Mouse (Mus musculus): Measurements from ENCODE around the gene 9930104L06Rik. TPM values are rescaled to one million over a fixed set of nuclear protein-coding genes. Genes with fewer than 3 reads are reported as not detected.

The 9930104L06Rik gene
- polyA plus RNA-seq, 1 experiment from 2014 or later, result 13.1 TPM

DNA sequence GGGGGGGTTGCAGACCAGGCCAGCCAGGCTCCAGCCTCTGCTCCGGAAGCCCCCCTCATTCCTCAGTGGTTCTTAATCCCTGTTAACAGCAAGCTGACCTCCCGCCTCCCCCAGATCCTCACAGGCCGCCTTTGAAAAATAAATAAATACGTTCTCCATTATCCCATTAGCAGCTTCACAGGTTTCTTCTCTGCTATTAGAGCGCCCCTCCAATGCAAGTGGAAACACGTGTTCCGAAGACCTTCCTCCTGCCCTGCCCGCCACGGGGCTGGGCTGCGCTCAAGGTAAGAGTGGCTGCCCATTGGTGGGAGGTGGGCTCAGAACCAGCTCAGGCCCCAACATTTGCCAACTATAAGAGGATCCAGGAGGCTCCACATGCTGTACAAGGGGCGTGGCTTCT, 25.7 kb downstream of the 9930104L06Rik start:
- no peak for ATAC-seq (ENCODE audit: borderline replicate concordance, extremely low read depth, low FRiP score, low TSS enrichment)
- 21% methylated on average over 11 of the region's 11 CpGs for WGBS

DNA sequence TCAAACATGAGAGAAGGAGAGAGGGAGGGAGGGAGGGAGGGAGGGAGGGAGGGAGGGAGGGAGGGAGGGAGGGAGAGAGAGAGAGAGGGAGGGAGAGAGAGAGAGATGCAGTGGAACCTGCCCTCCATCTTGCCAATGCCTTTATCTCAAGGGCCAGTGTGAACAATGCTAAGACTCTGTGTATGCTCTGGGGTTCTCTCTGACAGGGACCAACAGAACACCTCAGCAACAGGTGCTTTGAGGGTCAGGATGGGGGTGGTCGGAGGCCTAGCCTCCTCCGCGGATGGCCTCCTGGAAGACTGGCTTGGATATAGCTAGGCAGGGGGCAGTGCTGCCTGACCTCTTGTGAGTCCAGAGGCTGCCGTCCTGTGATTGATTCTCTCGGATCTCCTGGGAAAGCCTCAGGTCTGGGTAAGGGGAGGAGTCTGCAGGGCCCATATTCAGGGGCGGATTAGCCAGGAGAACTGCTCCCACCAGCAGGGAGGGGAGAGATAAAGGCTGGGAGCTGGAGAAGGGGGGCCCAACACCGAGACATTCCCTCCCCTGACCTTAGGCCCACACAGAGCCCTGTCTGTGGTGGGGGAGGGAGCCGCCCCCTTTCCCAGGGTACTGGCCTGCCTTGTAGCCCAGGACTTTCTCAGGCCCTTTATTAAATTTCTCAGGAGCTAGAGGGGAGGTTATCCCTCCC, 28.2 kb downstream of the 9930104L06Rik start:
- no peak overlapping the region for H3K4me2 ChIP-seq
- no peak for ATAC-seq (ENCODE audit: borderline replicate concordance, extremely low read depth, low FRiP score, low TSS enrichment)
- no peaks in the 10 kb centered on the region for H3K36me3 ChIP-seq
- no peaks in the 10 kb centered on the region for H3K4me1 ChIP-seq
- H3K27ac ChIP-seq, result no peak overlapping the region
- H3K4me3 ChIP-seq, result no peak overlapping the region
- no peaks in the 10 kb centered on the region for H3K9me3 ChIP-seq
- no peak overlapping the region for H3K9ac ChIP-seq
- peaks cover 4% of the 10 kb centered on the region; the same call in 1 of the 2 replicates for H3K27me3 ChIP-seq
- 21% methylated on average over 8 of the region's 8 CpGs for WGBS

More for the DNA sequence above, 25.7 kb downstream of the 9930104L06Rik start:
- Histone ChIP-seq H3K27ac (no peak overlapping the region), H3K27me3 (peaks cover 4% of the 10 kb centered on the region; the same call in 1 of the 2 replicates), H3K4me1 (no peaks in the 10 kb centered on the region; the same call in 1 of the 2 replicates), H3K9me3 (no peaks in the 10 kb centered on the region), H3K4me2 (no peak overlapping the region), H3K4me3 (no peak overlapping the region), H3K9ac (no peak overlapping the region), H3K36me3 (no peaks in the 10 kb centered on the region)

- no peak for ATAC-seq (ENCODE audit: borderline replicate concordance, extremely low read depth, low FRiP score, low TSS enrichment)
These were observed 31.9 kb downstream of the 9930104L06Rik start for GRCm38 (mm10) chr4:124968711-124969110.

GRCm38 (mm10) chr4:124969219-124969848, 32.5 kb downstream of the 9930104L06Rik start:
- Histone ChIP-seq H3K9ac (no peak overlapping the region), H3K9me3 (no peaks in the 10 kb centered on the region), H3K4me2 (no peak overlapping the region), H3K27ac (no peak overlapping the region), H3K36me3 (no peaks in the 10 kb centered on the region), H3K4me3 (no peak overlapping the region), H3K27me3 (peaks cover 4% of the 10 kb centered on the region; the same call in 1 of the 2 replicates), H3K4me1 (no peaks in the 10 kb centered on the region)
- WGBS, result 79% methylated on average over 7 of the region's 7 CpGs
- no peak for ATAC-seq (ENCODE audit: borderline replicate concordance, extremely low read depth, low FRiP score, low TSS enrichment)

More at GRCm38 (mm10) chr4:124968711-124969110, 31.9 kb downstream of the 9930104L06Rik start:
- H3K36me3 ChIP-seq, result no peaks in the 10 kb centered on the region
- 66% methylated on average over 6 of the region's 6 CpGs for WGBS
- H3K27ac ChIP-seq, result no peak overlapping the region
- H3K4me3 ChIP-seq, result no peak overlapping the region
- H3K9me3 ChIP-seq, result no peaks in the 10 kb centered on the region
- no peak overlapping the region for H3K4me2 ChIP-seq
- no peak overlapping the region for H3K9ac ChIP-seq
- no peaks in the 10 kb centered on the region for H3K4me1 ChIP-seq
- H3K27me3 ChIP-seq, result peaks cover 4% of the 10 kb centered on the region; the same call in 1 of the 2 replicates

GRCm38 (mm10) chr4:124970194-124970593, 33.3 kb downstream of the 9930104L06Rik start:
- H3K9me3 ChIP-seq, result no peaks in the 10 kb centered on the region
- no peak overlapping the region for H3K27ac ChIP-seq
- H3K4me2 ChIP-seq, result no peak overlapping the region
- no peak overlapping the region for H3K4me3 ChIP-seq
- peaks cover 4% of the 10 kb centered on the region; the same call in 1 of the 2 replicates for H3K27me3 ChIP-seq
- no peak for ATAC-seq (ENCODE audit: borderline replicate concordance, extremely low read depth, low FRiP score, low TSS enrichment)
- H3K36me3 ChIP-seq, result no peaks in the 10 kb centered on the region
- 59% methylated on average over 11 of the region's 11 CpGs for WGBS
- H3K4me1 ChIP-seq, result no peaks in the 10 kb centered on the region
- no peak overlapping the region for H3K9ac ChIP-seq

GRCm38 (mm10) chr4:124970677-124971076, 33.8 kb downstream of the 9930104L06Rik start:
- peaks cover 4% of the 10 kb centered on the region; the same call in 1 of the 2 replicates for H3K27me3 ChIP-seq
- WGBS, result 33% methylated on average over 5 of the region's 5 CpGs

DNA sequence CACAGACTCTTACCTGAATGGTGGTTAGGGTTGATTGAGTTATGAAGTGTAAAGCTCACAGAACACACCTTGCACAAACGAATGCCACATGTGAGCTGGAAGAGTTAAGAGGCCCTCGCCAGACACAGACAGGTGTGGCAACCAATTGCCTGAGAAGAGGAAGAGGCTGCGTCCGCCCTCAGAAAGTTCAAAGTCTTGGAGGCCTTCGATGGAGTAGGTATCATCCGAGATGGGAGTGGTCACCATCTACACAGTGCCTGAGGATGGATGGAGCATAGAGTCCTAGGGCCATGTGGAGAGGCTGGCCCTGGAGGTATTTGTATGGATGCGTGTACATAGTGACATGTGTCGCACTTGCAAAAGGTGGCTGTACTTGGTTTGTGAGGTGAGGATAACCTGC, 34.2 kb downstream of the 9930104L06Rik start:
- Histone ChIP-seq H3K36me3 (no peaks in the 10 kb centered on the region), H3K27ac (no peak overlapping the region), H3K9me3 (no peaks in the 10 kb centered on the region), H3K4me3 (no peak overlapping the region), H3K27me3 (peaks cover 4% of the 10 kb centered on the region; the same call in 1 of the 2 replicates), H3K4me2 (no peak overlapping the region), H3K4me1 (no peaks in the 10 kb centered on the region), H3K9ac (no peak overlapping the region)
- WGBS, result 70% methylated on average over 8 of the region's 8 CpGs
- no peak for ATAC-seq (ENCODE audit: borderline replicate concordance, extremely low read depth, low FRiP score, low TSS enrichment)

More at GRCm38 (mm10) chr4:124970677-124971076, 33.8 kb downstream of the 9930104L06Rik start:
- Histone ChIP-seq H3K9me3 (no peaks in the 10 kb centered on the region), H3K27ac (no peak overlapping the region), H3K4me1 (no peaks in the 10 kb centered on the region), H3K9ac (no peak overlapping the region), H3K36me3 (no peaks in the 10 kb centered on the region), H3K4me2 (no peak overlapping the region), H3K4me3 (no peak overlapping the region)
- no peak for ATAC-seq (ENCODE audit: borderline replicate concordance, extremely low read depth, low FRiP score, low TSS enrichment)

DNA sequence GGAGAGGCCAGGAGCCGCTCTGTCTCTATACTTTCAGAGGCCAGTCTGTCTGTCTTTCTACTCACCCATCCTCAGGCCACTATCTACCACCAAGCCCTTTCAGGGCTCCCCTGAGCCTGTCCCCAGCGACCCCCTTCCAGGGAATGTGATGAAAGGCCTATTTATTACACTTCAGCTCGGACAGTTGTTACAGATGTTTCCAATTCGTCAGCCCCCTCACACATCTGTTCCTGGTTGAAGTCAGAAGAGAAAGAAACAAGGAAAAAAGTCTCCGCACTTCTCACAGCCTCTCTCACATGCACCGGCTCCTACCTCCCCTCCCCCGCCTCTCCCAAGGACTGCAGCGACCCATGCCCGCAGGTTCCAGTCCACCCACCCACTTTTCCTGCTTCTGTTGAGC, 35.5 kb downstream of the 9930104L06Rik start:
- Histone ChIP-seq H3K4me2 (no peak overlapping the region), H3K9me3 (no peaks in the 10 kb centered on the region), H3K27me3 (peaks cover 4% of the 10 kb centered on the region; the same call in 1 of the 2 replicates), H3K36me3 (no peaks in the 10 kb centered on the region), H3K27ac (no peak overlapping the region), H3K9ac (no peak overlapping the region), H3K4me1 (no peaks in the 10 kb centered on the region), H3K4me3 (no peak overlapping the region)
- ATAC-seq (ENCODE audit: borderline replicate concordance, extremely low read depth, low FRiP score, low TSS enrichment), result no peak
- WGBS, result 30% methylated on average over 9 of the region's 9 CpGs

- H3K4me2 ChIP-seq, result no peak overlapping the region
- H3K9ac ChIP-seq, result no peak overlapping the region
- H3K9me3 ChIP-seq, result no peaks in the 10 kb centered on the region
- no peak for ATAC-seq (ENCODE audit: borderline replicate concordance, extremely low read depth, low FRiP score, low TSS enrichment)
- H3K27me3 ChIP-seq, result peaks cover 4% of the 10 kb centered on the region; the same call in 1 of the 2 replicates
- no peak overlapping the region for H3K27ac ChIP-seq
- 74% methylated on average over 2 of the region's 2 CpGs for WGBS
- H3K36me3 ChIP-seq, result no peaks in the 10 kb centered on the region
- H3K4me1 ChIP-seq, result no peaks in the 10 kb centered on the region
- no peak overlapping the region for H3K4me3 ChIP-seq
These were observed 36.4 kb downstream of the 9930104L06Rik start for GRCm38 (mm10) chr4:124973296-124973695.

GRCm38 (mm10) chr4:124978201-124978600, 41.4 kb downstream of the 9930104L06Rik start:
- peaks cover 7% of the 10 kb centered on the region; the same call in 1 of the 2 replicates for H3K27me3 ChIP-seq
- no peaks in the 10 kb centered on the region for H3K36me3 ChIP-seq
- H3K4me2 ChIP-seq, result no peak overlapping the region
- H3K4me1 ChIP-seq, result no peaks in the 10 kb centered on the region
- H3K4me3 ChIP-seq, result no peak overlapping the region
- no peaks in the 10 kb centered on the region for H3K9me3 ChIP-seq
- ATAC-seq (ENCODE audit: borderline replicate concordance, extremely low read depth, low FRiP score, low TSS enrichment), result no peak
- H3K9ac ChIP-seq, result no peak overlapping the region
- no peak overlapping the region for H3K27ac ChIP-seq
- 29% methylated on average over 5 of the region's 5 CpGs for WGBS

DNA sequence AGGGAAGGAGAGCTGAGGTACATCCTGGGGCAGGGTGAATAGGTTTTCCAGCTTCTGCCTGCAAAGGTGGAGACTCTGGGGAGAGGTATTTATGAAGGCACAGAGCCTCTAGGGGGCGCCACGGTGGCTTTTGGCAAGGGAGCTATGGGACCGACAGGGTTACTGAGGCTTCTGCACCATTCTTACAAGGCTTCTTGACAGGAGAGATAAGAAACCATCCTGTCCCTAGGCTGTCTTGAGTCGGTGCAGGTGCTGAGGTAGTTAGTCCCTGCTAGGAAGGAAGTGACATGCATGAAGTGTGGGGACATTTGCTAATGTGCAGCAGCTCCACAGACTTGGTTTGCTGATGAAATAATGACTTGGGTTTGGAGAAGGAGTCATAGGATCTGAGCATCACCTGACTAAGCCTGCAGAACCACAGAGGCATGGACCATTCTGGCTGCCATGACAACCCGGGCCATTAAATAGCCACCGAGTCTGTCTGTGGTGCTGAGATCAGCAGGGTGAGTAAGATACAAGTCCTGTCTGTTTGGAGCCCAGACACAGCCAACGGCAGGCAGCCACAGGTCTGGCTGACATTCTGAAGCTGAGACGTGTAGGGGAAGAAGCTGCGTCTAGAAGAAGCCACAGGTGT, 47.2 kb downstream of the 9930104L06Rik start:
- peaks cover 63% of the 10 kb centered on the region for H3K27me3 ChIP-seq
- no peaks in the 10 kb centered on the region for H3K36me3 ChIP-seq
- peaks cover 37% of the 10 kb centered on the region for H3K4me1 ChIP-seq
- no peaks in the 10 kb centered on the region for H3K9me3 ChIP-seq
- H3K27ac ChIP-seq, result no peak overlapping the region
- H3K4me3 ChIP-seq, result no peak overlapping the region
- 18% methylated on average over 9 of the region's 9 CpGs for WGBS
- H3K9ac ChIP-seq, result no peak overlapping the region
- H3K4me2 ChIP-seq, result no peak overlapping the region
- ATAC-seq (ENCODE audit: borderline replicate concordance, extremely low read depth, low FRiP score, low TSS enrichment), result no peak

All from lung, embryonic 15.5 days (tissue).